Mouse (Mus musculus) kidney, adult 2 months (tissue): ENCODE data around the gene Ankrd54.
"Not testable (repeated sequence)": the region's sequence is repeated elsewhere in the genome, so short reads cannot be mapped to it uniquely, and the experiment has no call there.

Source experiments
- CTCF ChIP-seq: fragments of 200-500 bp; conservative IDR thresholded peaks from 2 replicates; pipeline ENCODE4 v1.5.1; 2011; ENCODE audit warnings: low read depth, mild to moderate bottlenecking, control low read depth, low read length, moderate library complexity, mixed read lengths; ENCODE audit not compliant: insufficient read depth, insufficient read length
- POLR2A ChIP-seq: fragments of 200-500 bp; IDR thresholded peaks from one replicate; pipeline ENCODE4 v1.6.1; 2011; ENCODE audit warnings: low read depth, low read length, control low read depth

GRCm38 (mm10) chr15:79031908-79032307 is 30.8 kb downstream of the Ankrd54 start:
- TF ChIP-seq POLR2A, CTCF: not testable (repeated sequence)
